Mouse (Mus musculus) MEL (cell line): ENCODE results near the gene Inpp5a. TPM values are rescaled to one million over a fixed set of nuclear protein-coding genes. Genes with fewer than 3 reads are reported as not detected.

Experiments
- DNase-seq: peaks from one replicate; pipeline ENCODE4 v3.0.0; 2011; ENCODE audit warnings: low read depth, low spot score
- H3K27ac ChIP-seq: 2 replicates; pipeline ENCODE4 v1.5.1; 2012; ENCODE audit warnings: low read depth, mild to moderate bottlenecking, control low read depth, low read length, moderate library complexity; ENCODE audit not compliant: control insufficient read depth
- H3K27me3 ChIP-seq, 2 experiments: fragments of 150-350 bp in 1 of 2; sonication (generic) in 1 of 2; 2 replicates each; pipeline ENCODE4 v1.6.1; 2012; ENCODE audit warnings: low read length in 2 of 2, mild to moderate bottlenecking in 2 of 2, improper control_type of control experiment in 1 of 2, moderate library complexity in 1 of 2; ENCODE audit not compliant: insufficient read depth in 2 of 2, control insufficient read depth in 1 of 2
- H3K36me3 ChIP-seq, 2 experiments: 2 replicates each; pipeline ENCODE4 v1.6.1; 2012 to 2014; ENCODE audit warnings: low read length in 2 of 2, improper control_type of control experiment in 1 of 2, inconsistent platforms in 1 of 2, mild to moderate bottlenecking in 1 of 2; ENCODE audit not compliant: insufficient read depth in 2 of 2, control insufficient read depth in 1 of 2
- H3K4me1 ChIP-seq, 2 experiments: fragments of 150-350 bp in 1 of 2; sonication (generic) in 1 of 2; 2 replicates each; pipeline ENCODE4 v1.6.1; 2012; ENCODE audit warnings: low read length in 2 of 2, improper control_type of control experiment in 1 of 2, mild to moderate bottlenecking in 1 of 2; ENCODE audit not compliant: insufficient read depth in 2 of 2, control insufficient read depth in 1 of 2
- H3K4me3 ChIP-seq, 2 experiments: fragments of 150-350 bp in 1 of 2; sonication (generic) in 1 of 2; 2 replicates each; pipeline ENCODE4 v1.5.1; 2012; ENCODE audit warnings: low read depth in 2 of 2, low read length in 2 of 2, mild to moderate bottlenecking in 2 of 2, moderate library complexity in 2 of 2, control low read depth in 1 of 2, improper control_type of control experiment in 1 of 2; ENCODE audit not compliant: control insufficient read depth in 1 of 2, insufficient read depth in 1 of 2
- H3K79me2 ChIP-seq: 2 replicates; pipeline ENCODE4 v1.6.1; 2012; ENCODE audit warnings: mild to moderate bottlenecking, low read length, moderate library complexity; ENCODE audit not compliant: control insufficient read depth, poor library complexity, insufficient read depth
- H3K9ac ChIP-seq: 2 replicates; pipeline ENCODE4 v1.6.1; 2012; ENCODE audit warnings: low read depth, mild to moderate bottlenecking, control low read depth, low read length, moderate library complexity; ENCODE audit not compliant: control insufficient read depth, poor library complexity, severe bottlenecking
- H3K9me3 ChIP-seq: fragments of 150-350 bp; sonication (generic); replicated peaks from 2 replicates; pipeline ENCODE4 v1.6.1; 2012; ENCODE audit warnings: mild to moderate bottlenecking, low read length, improper control_type of control experiment, moderate library complexity; ENCODE audit not compliant: insufficient read depth
- BHLHE40 ChIP-seq: IDR thresholded peaks from 2 replicates; pipeline ENCODE4 v1.6.1; 2012; ENCODE audit warnings: low read depth, mild to moderate bottlenecking, inconsistent platforms, low read length, improper control_type of control experiment, borderline replicate concordance
- CHD2 ChIP-seq: IDR thresholded peaks from 2 replicates; pipeline ENCODE4 v1.6.1; 2011; ENCODE audit warnings: low read length, improper control_type of control experiment
- CTCF ChIP-seq, 3 experiments: IDR thresholded peaks in 2 of 3; conservative IDR thresholded peaks in 1 of 3; 2 replicates each; pipeline ENCODE4 v1.5.1; 2011 to 2012; ENCODE audit warnings: low read length in 3 of 3, low read depth in 2 of 3, mild to moderate bottlenecking in 2 of 3, improper control_type of control experiment in 1 of 3, inconsistent platforms in 1 of 3, mixed read lengths in 1 of 3, moderate library complexity in 1 of 3; ENCODE audit not compliant: control insufficient read depth in 1 of 3, insufficient read depth in 1 of 3, poor library complexity in 1 of 3, severe bottlenecking in 1 of 3
- E2F4 ChIP-seq: IDR thresholded peaks from 2 replicates; pipeline ENCODE4 v1.6.1; 2011; ENCODE audit warnings: low read depth, low read length, improper control_type of control experiment, borderline replicate concordance
- EP300 ChIP-seq, 2 experiments: IDR thresholded peaks; 2 replicates each; pipeline ENCODE4 v1.6.1; 2011; ENCODE audit warnings: improper control_type of control experiment in 2 of 2, low read length in 2 of 2, low read depth in 1 of 2, mild to moderate bottlenecking in 1 of 2
- GATA1 ChIP-seq: IDR thresholded peaks from 2 replicates; pipeline ENCODE4 v1.6.1; 2011; ENCODE audit warnings: low read depth, low read length, improper control_type of control experiment
- JUND ChIP-seq: IDR thresholded peaks from 2 replicates; pipeline ENCODE4 v1.6.1; 2011; ENCODE audit warnings: low read depth, mild to moderate bottlenecking, improper control_type of control experiment, low read length
- MAFK ChIP-seq: IDR thresholded peaks from 2 replicates; pipeline ENCODE4 v1.6.1; 2011; ENCODE audit warnings: low read depth, mild to moderate bottlenecking, low read length, improper control_type of control experiment, borderline replicate concordance
- MAX ChIP-seq: IDR thresholded peaks from 2 replicates; pipeline ENCODE4 v1.6.1; 2011; ENCODE audit warnings: low read length, improper control_type of control experiment
- MAZ ChIP-seq: IDR thresholded peaks from 2 replicates; pipeline ENCODE4 v1.6.1; 2012; ENCODE audit warnings: low read depth, mild to moderate bottlenecking, inconsistent platforms, low read length, improper control_type of control experiment
- MEF2A ChIP-seq: IDR thresholded peaks from 2 replicates; pipeline ENCODE4 v1.6.1; 2014; ENCODE audit warnings: low read depth, mild to moderate bottlenecking, inconsistent platforms, low read length, improper control_type of control experiment; ENCODE audit not compliant: poor library complexity, insufficient replicate concordance, severe bottlenecking; ENCODE audit errors: extremely low read depth
- MXI1 ChIP-seq: IDR thresholded peaks from 2 replicates; pipeline ENCODE4 v1.6.1; 2011; ENCODE audit warnings: mild to moderate bottlenecking, low read depth, low read length, improper control_type of control experiment
- MYB ChIP-seq: IDR thresholded peaks from 2 replicates; pipeline ENCODE4 v1.6.1; 2011; ENCODE audit warnings: mild to moderate bottlenecking, low read depth, low read length, improper control_type of control experiment
- NRF1 ChIP-seq: IDR thresholded peaks from 2 replicates; pipeline ENCODE4 v1.6.1; 2014; ENCODE audit warnings: low read depth, mild to moderate bottlenecking, inconsistent platforms, low read length, improper control_type of control experiment, moderate library complexity; ENCODE audit not compliant: poor library complexity, insufficient read depth, severe bottlenecking
- POLR2AphosphoS2 ChIP-seq: IDR thresholded peaks from 2 replicates; pipeline ENCODE4 v1.6.1; 2011; ENCODE audit warnings: low read length, improper control_type of control experiment
- POLR2AphosphoS5 ChIP-seq: IDR thresholded peaks from 2 replicates; pipeline ENCODE4 v1.6.1; 2012; ENCODE audit warnings: low read depth, borderline replicate concordance, mild to moderate bottlenecking, inconsistent platforms, low read length, moderate library complexity, mixed read lengths
- RAD21 ChIP-seq: IDR thresholded peaks from 2 replicates; pipeline ENCODE4 v1.6.1; 2011; ENCODE audit warnings: mild to moderate bottlenecking, low read depth, low read length, improper control_type of control experiment
- SIN3A ChIP-seq: IDR thresholded peaks from 2 replicates; pipeline ENCODE4 v1.6.1; 2012; ENCODE audit warnings: low read length, improper control_type of control experiment, inconsistent platforms
- TBP ChIP-seq: IDR thresholded peaks from 2 replicates; pipeline ENCODE4 v1.8.0; 2011; ENCODE audit warnings: low read depth, low read length, improper control_type of control experiment
- ZC3H11A ChIP-seq: IDR thresholded peaks from 2 replicates; pipeline ENCODE4 v1.6.1; 2012; ENCODE audit warnings: low read depth, mild to moderate bottlenecking, inconsistent platforms, low read length, improper control_type of control experiment
- ZMIZ1 ChIP-seq: IDR thresholded peaks from 2 replicates; pipeline ENCODE4 v1.6.1; 2012; ENCODE audit warnings: low read depth, mild to moderate bottlenecking, inconsistent platforms, low read length, improper control_type of control experiment, moderate library complexity
- ZNF384 ChIP-seq: IDR thresholded peaks from 2 replicates; pipeline ENCODE4 v1.6.1; 2012; ENCODE audit warnings: low read depth, mild to moderate bottlenecking, inconsistent platforms, low read length, improper control_type of control experiment
- polyA plus RNA-seq, 2 experiments: library from polyadenylated mRNA; stranded (reverse) in 1 of 2; unstranded in 1 of 2; fragments of >175 nt in 1 of 2; fragments of >200 nt in 1 of 2; gene quantifications; 2 replicates each; pipeline versions ENCODE4 v1.2.1 to v1.2.4; 2012; ENCODE audit warnings: low replicate concordance in 2 of 2, low read depth in 1 of 2; ENCODE audit not compliant: insufficient read length in 2 of 2, insufficient read depth in 1 of 2, missing spikeins in 1 of 2
- total RNA-seq: library from RNA; depleted of rRNA; stranded (reverse); fragments of 300-350 nt; gene quantifications from 2 replicates; pipeline ENCODE4 v1.2.3, GENCODE M21; 2012

Gene Inpp5a
- total and polyA plus RNA-seq, 3 experiments: 5.7 to 14.4 TPM; not detected in 1

GRCm38 (mm10) chr7:139477748-139478147, 88.8 kb downstream of the Inpp5a start (continued):
- TF ChIP-seq MYB: no peak

- H3K4me1 ChIP-seq: no peaks in the 10 kb centered on the region; a peak in 1 of 4 replicates
Measured at GRCm38 (mm10) chr7:139479077-139479476, 90.2 kb downstream of the Inpp5a start.

GRCm38 (mm10) chr7:139479626-139480025, 90.7 kb downstream of the Inpp5a start:
- Histone ChIP-seq H3K4me3 (no peak overlapping the region), H3K9ac (no peak overlapping the region), H3K36me3 (no peaks in the 10 kb centered on the region), H3K4me1 (no peaks in the 10 kb centered on the region; a peak in 1 of 4 replicates), H3K9me3 (no peaks in the 10 kb centered on the region), H3K79me2 (no peaks in the 10 kb centered on the region), H3K27ac (no peak overlapping the region), H3K27me3 (no peaks in the 10 kb centered on the region)
- no peak for DNase-seq
- no peak for TF ChIP-seq CHD2
- no peak for TF ChIP-seq MEF2A
- TF ChIP-seq JUND: no peak
- TF ChIP-seq CTCF (IDR thresholded peaks at IDR 0.05 in 2 of 3, conservative IDR thresholded peaks at IDR 0.05 in 1 of 3; ENCODE audit: control insufficient read depth in 1 of 3, insufficient read depth in 1 of 3, low read depth in 2 of 3, low read length in 3 of 3, poor library complexity in 1 of 3, severe bottlenecking in 1 of 3): no peak
- TF ChIP-seq NRF1: no peak
- TF ChIP-seq ZNF384: no peak
- TF ChIP-seq MXI1: no peak
- TF ChIP-seq MAZ: no peak
- no peak for TF ChIP-seq RAD21
- TF ChIP-seq E2F4: no peak
- TF ChIP-seq EP300 (IDR thresholded peaks at IDR 0.05; ENCODE audit: low read depth in 1 of 2, low read length in 2 of 2): no peak
- TF ChIP-seq ZC3H11A: no peak
- TF ChIP-seq MAX: no peak
- no peak for TF ChIP-seq MAFK
- no peak for TF ChIP-seq POLR2AphosphoS2

More at GRCm38 (mm10) chr7:139479077-139479476, 90.2 kb downstream of the Inpp5a start:
- H3K27ac ChIP-seq: no peak overlapping the region
- no peaks in the 10 kb centered on the region for H3K9me3 ChIP-seq
- H3K36me3 ChIP-seq: no peaks in the 10 kb centered on the region
- H3K79me2 ChIP-seq: no peaks in the 10 kb centered on the region
- DNase-seq: peak; percentile 21
- H3K4me3 ChIP-seq: no peak overlapping the region
- H3K9ac ChIP-seq: no peak overlapping the region
- H3K27me3 ChIP-seq: no peaks in the 10 kb centered on the region
- TF ChIP-seq TBP (no peak), JUND (no peak), SIN3A (no peak), POLR2AphosphoS5 (no peak), ZNF384 (0 out of 2 replicates have a peak, but pooled peaks have one; percentile 13), GATA1 (peak; percentile 51; the same call in 1 of the 2 replicates), ZMIZ1 (no peak), BHLHE40 (no peak), EP300 (IDR thresholded peaks at IDR 0.05; ENCODE audit: low read depth in 1 of 2, low read length in 2 of 2) (peak; percentile 38 to 51; a peak in 2 of 4 replicates)
